Mouse (Mus musculus): ENCODE measurements around the gene Ada. TPM values are rescaled to one million over a fixed set of nuclear protein-coding genes. Genes with fewer than 3 reads are reported as not detected.

The Ada gene
- total and polyA plus RNA-seq, 3 experiments: 18.0 to 24.0 (median 19.9) TPM

- Histone ChIP-seq H3K9ac (ENCODE audit: insufficient read depth, low read depth) (no peak overlapping the region), H3K79me2 (replicated peaks; ENCODE audit: control insufficient read depth, extremely low read depth, insufficient read depth, poor library complexity, severe bottlenecking) (no peaks in the 10 kb centered on the region), H3K9me3 (replicated peaks; ENCODE audit: low read length) (no peaks in the 10 kb centered on the region), H3K4me2 (ENCODE audit: insufficient read depth, low read depth, poor library complexity, severe bottlenecking) (no peak overlapping the region), H3K36me3 (replicated peaks in 1 of 2; ENCODE audit: control insufficient read depth in 1 of 2, insufficient read depth in 1 of 2, low read length in 1 of 2) (peaks cover 90 to 98% of the 10 kb centered on the region in 2 experiments), H3K4me1 (ENCODE audit: control insufficient read depth in 1 of 2, insufficient read depth in 2 of 2) (peaks cover 0 to 14% of the 10 kb centered on the region in 2 experiments; a peak in 2 of 4 replicates), H3K4me3 (replicated peaks in 1 of 3; ENCODE audit: low read depth in 2 of 3, low read length in 2 of 3, poor library complexity in 1 of 3) (no peak overlapping the region), H3K27me3 (replicated peaks) (no peaks in the 10 kb centered on the region), H3K27ac (ENCODE audit: insufficient read depth, low read depth) (no peak overlapping the region)
- DNase-seq (ENCODE audit: extremely low read depth): no peak
- TF ChIP-seq JUN (IDR thresholded peaks at IDR 0.05; ENCODE audit: insufficient read depth, low read depth, low read length) (no peak), MAX (IDR thresholded peaks at IDR 0.05; ENCODE audit: low read length) (no peak), TCF12 (IDR thresholded peaks at IDR 0.05; ENCODE audit: low read depth, low read length) (no peak)
- in situ Hi-C loops (cut with MboI; ENCODE audit: low pct_ligation_motif_present, low pct_unique_long_range_greater_than_20kb, low sequenced_read_pairs) (no loop called here), dilution Hi-C loops (cut with MboI; ENCODE audit: extremely low pct_ligation_motif_present, extremely low pct_unique_long_range_greater_than_20kb, low sequenced_read_pairs) (no loop called here)
Observed at GRCm38 (mm10) chr2:163726766-163727393, 23.2 kb downstream of the Ada start.

- in situ Hi-C loops (cut with MboI; ENCODE audit: low pct_ligation_motif_present, low pct_unique_long_range_greater_than_20kb, low sequenced_read_pairs): no loop called here
- TF ChIP-seq MAZ (IDR thresholded peaks at IDR 0.05; ENCODE audit: low read depth, low read length): no peak
- TF ChIP-seq MXI1 (IDR thresholded peaks at IDR 0.05; ENCODE audit: low read depth, low read length): no peak
- no peak for TF ChIP-seq MYC (IDR thresholded peaks at IDR 0.05; ENCODE audit: low read depth, low read length)
- TF ChIP-seq HCFC1 (IDR thresholded peaks at IDR 0.05; ENCODE audit: low read depth, low read length): no peak
- TF ChIP-seq CHD1 (IDR thresholded peaks at IDR 0.05; ENCODE audit: low read depth, low read length): no peak
- no peak for TF ChIP-seq E2F4 (IDR thresholded peaks at IDR 0.05; ENCODE audit: insufficient replicate concordance, low read depth, low read length)
- TF ChIP-seq USF2 (conservative IDR thresholded peaks at IDR 0.05; ENCODE audit: low read depth, low read length): no peak
- TF ChIP-seq GABPA (IDR thresholded peaks at IDR 0.05; ENCODE audit: insufficient replicate concordance, low read depth, low read length): no peak
- TF ChIP-seq POLR2A (IDR thresholded peaks at IDR 0.05; ENCODE audit: low read depth, low read length): no peak
- no peak for TF ChIP-seq NELFE (IDR thresholded peaks at IDR 0.05; ENCODE audit: low read depth, low read length)
- no peak for TF ChIP-seq RAD21 (IDR thresholded peaks at IDR 0.05; ENCODE audit: low read depth, low read length)
- no peak for TF ChIP-seq SIN3A (IDR thresholded peaks at IDR 0.05; ENCODE audit: low read length)
- TF ChIP-seq CTCF (conservative IDR thresholded peaks at IDR 0.05 in 1 of 2, IDR thresholded peaks at IDR 0.05 in 1 of 2; ENCODE audit: low read depth in 2 of 2, low read length in 2 of 2): no peak
- TF ChIP-seq ZKSCAN1 (IDR thresholded peaks at IDR 0.05; ENCODE audit: borderline replicate concordance, low read depth, low read length): no peak
Observed at GRCm38 (mm10) chr2:163722550-163722949, 27.5 kb downstream of the Ada start.

More at GRCm38 (mm10) chr2:163722550-163722949, 27.5 kb downstream of the Ada start:
- Histone ChIP-seq H3K27me3 (replicated peaks) (no peaks in the 10 kb centered on the region), H3K79me2 (replicated peaks; ENCODE audit: control insufficient read depth, extremely low read depth, insufficient read depth, poor library complexity, severe bottlenecking) (peaks cover 28% of the 10 kb centered on the region), H3K4me1 (ENCODE audit: control insufficient read depth in 1 of 2, insufficient read depth in 2 of 2) (peaks cover 14 to 38% of the 10 kb centered on the region in 2 experiments), H3K4me2 (ENCODE audit: insufficient read depth, low read depth, poor library complexity, severe bottlenecking) (no peak overlapping the region), H3K27ac (ENCODE audit: insufficient read depth, low read depth) (no peak overlapping the region), H3K9me3 (replicated peaks; ENCODE audit: low read length) (no peaks in the 10 kb centered on the region), H3K9ac (ENCODE audit: insufficient read depth, low read depth) (no peak overlapping the region), H3K36me3 (replicated peaks in 1 of 2; ENCODE audit: control insufficient read depth in 1 of 2, insufficient read depth in 1 of 2, low read length in 1 of 2) (peaks cover 67 to 93% of the 10 kb centered on the region in 2 experiments), H3K4me3 (replicated peaks in 1 of 3; ENCODE audit: low read depth in 2 of 3, low read length in 2 of 3, poor library complexity in 1 of 3) (no peak overlapping the region)
- dilution Hi-C loops (cut with MboI; ENCODE audit: extremely low pct_ligation_motif_present, extremely low pct_unique_long_range_greater_than_20kb, low sequenced_read_pairs): no loop called here
- DNase-seq (ENCODE audit: extremely low read depth): no peak

Measured in CH12.LX (cell line).